Mouse (Mus musculus): ENCODE results near the gene Grm3.

Grm3 gene

GRCm38 (mm10) chr5:9624396-9624795 lies 100.6 kb downstream of the Grm3 start:
- DNase-seq (ENCODE audit: extremely low read depth, low read depth, low spot score), result no peak

GRCm38 (mm10) chr5:9623095-9623459 lies 101.9 kb downstream of the Grm3 start:
- DNase-seq (ENCODE audit: extremely low read depth, low read depth, low spot score), result no peak

GRCm38 (mm10) chr5:9622264-9623094 lies 102.5 kb downstream of the Grm3 start:
- DNase-seq (ENCODE audit: extremely low read depth, low read depth, low spot score), result no peak

GRCm38 (mm10) chr5:9621417-9622067 lies 103.4 kb downstream of the Grm3 start:
- DNase-seq (ENCODE audit: extremely low read depth, low read depth, low spot score), result no peak

GRCm38 (mm10) chr5:9579021-9579420 lies 145.9 kb downstream of the Grm3 start:
- no peak for DNase-seq (ENCODE audit: extremely low read depth, low read depth, low spot score)

GRCm38 (mm10) chr5:9578571-9578970 lies 146.4 kb downstream of the Grm3 start:
- no peak for DNase-seq (ENCODE audit: extremely low read depth, low read depth, low spot score)

GRCm38 (mm10) chr5:9570946-9571345 lies 154.0 kb downstream of the Grm3 start:
- no peak for DNase-seq (ENCODE audit: extremely low read depth, low read depth, low spot score)

- no peak for DNase-seq (ENCODE audit: extremely low read depth, low read depth, low spot score)
These were observed 167.3 kb downstream of the Grm3 start for GRCm38 (mm10) chr5:9557706-9558105.

GRCm38 (mm10) chr5:9540822-9541557 lies 184.0 kb downstream of the Grm3 start:
- DNase-seq (ENCODE audit: extremely low read depth, low read depth, low spot score), result no peak

- DNase-seq (ENCODE audit: extremely low read depth, low read depth, low spot score), result no peak
These were observed 199.5 kb downstream of the Grm3 start for GRCm38 (mm10) chr5:9525507-9525906.

GRCm38 (mm10) chr5:9511027-9511426 lies 213.9 kb downstream of the Grm3 start:
- no peak for DNase-seq (ENCODE audit: extremely low read depth, low read depth, low spot score)

- no peak for DNase-seq (ENCODE audit: extremely low read depth, low read depth, low spot score)
These were observed 227.7 kb downstream of the Grm3 start for GRCm38 (mm10) chr5:9497235-9497634.

- DNase-seq (ENCODE audit: extremely low read depth, low read depth, low spot score), result no peak
These were observed 229.5 kb downstream of the Grm3 start for GRCm38 (mm10) chr5:9495456-9495855.

GRCm38 (mm10) chr5:9477587-9477986 lies 247.4 kb downstream of the Grm3 start:
- no peak for DNase-seq (ENCODE audit: extremely low read depth, low read depth, low spot score)

GRCm38 (mm10) chr5:9453298-9453697 lies 271.7 kb downstream of the Grm3 start:
- no peak for DNase-seq (ENCODE audit: extremely low read depth, low read depth, low spot score)

GRCm38 (mm10) chr5:9449570-9449969 lies 275.4 kb downstream of the Grm3 start:
- no peak for DNase-seq (ENCODE audit: extremely low read depth, low read depth, low spot score)

GRCm38 (mm10) chr5:9448931-9449330 lies 276.0 kb downstream of the Grm3 start:
- no peak for DNase-seq (ENCODE audit: extremely low read depth, low read depth, low spot score)

- DNase-seq (ENCODE audit: extremely low read depth, low read depth, low spot score), result no peak
These were observed 278.8 kb downstream of the Grm3 start for GRCm38 (mm10) chr5:9446146-9446545.

Data from fat pad, adult 2 months (tissue).